Mouse (Mus musculus): ENCODE data around the gene Ugt1a6a.

GRCm38 (mm10) chr1:88264237-88264868 lies 129.7 kb downstream of the Ugt1a6a start:
- TF ChIP-seq CTCF (conservative IDR thresholded peaks at IDR 0.05; ENCODE audit: low read length) (no peak), POU5F1 (IDR thresholded peaks at IDR 0.05; ENCODE audit: borderline replicate concordance, low read length) (no peak; the same call in 1 of the 2 replicates)

Data from E14TG2a.4 (cell line).